Mouse (Mus musculus): ENCODE measurements around the gene Hoxa9. TPM values are rescaled to one million over a fixed set of nuclear protein-coding genes. Genes with fewer than 3 reads are reported as not detected.

Hoxa9 gene
- polyA plus RNA-seq, 1 experiment from 2014 or later = 0.13 TPM

DNA sequence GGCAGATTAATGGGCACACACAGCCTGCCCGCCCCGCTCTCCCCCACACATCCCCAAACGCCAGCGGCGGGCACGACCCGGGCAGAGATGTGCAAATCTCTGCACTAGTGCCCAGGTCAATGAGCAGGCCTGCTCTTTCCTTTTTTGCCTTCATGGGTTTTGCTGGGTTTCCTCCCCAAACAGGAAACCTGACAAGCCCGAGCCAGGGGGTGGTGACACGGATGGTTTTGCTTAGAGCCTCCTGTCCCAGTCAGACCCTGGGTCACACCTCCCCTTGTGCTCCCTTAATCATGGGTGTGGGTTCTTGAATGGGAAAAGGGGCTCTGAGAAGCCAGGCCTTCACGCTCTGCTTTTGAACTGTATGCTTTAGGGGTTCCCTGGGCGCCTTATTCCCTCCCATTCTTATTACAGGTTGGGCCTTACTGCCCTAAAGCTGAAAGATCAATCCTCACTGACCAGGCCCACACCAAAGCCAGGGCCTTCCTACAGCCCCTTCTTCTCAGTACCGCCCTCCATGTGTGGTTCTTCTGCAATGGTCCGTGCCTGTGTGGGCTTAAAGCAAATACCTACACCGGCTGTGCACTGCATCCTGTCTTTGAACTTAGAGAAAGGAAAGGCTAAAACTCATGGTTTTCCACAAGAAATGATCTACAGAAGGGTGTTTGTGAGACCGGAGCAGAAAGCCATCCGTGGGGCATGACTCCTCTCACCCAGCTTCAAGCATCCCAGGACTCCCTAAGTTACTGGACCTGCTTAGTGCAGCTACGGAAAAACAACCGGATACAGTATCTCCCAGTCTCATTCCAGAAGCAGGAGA is 21.8 kb downstream of the Hoxa9 start:
- Histone ChIP-seq H3K36me3 (ENCODE audit: control insufficient read depth, insufficient read depth) (no peaks in the 10 kb centered on the region), H3K4me3 (ENCODE audit: low read depth, low read length) (peak overlapping the region; percentile 12; the same call in 1 of the 2 replicates), H3K9me3 (replicated peaks; ENCODE audit: control insufficient read depth, low read length) (no peaks in the 10 kb centered on the region), H3K27ac (ENCODE audit: low read length) (no peak overlapping the region), H3K4me1 (ENCODE audit: control insufficient read depth, low read depth, low read length) (no peaks in the 10 kb centered on the region; the same call in none of the 2 replicates), H3K27me3 (ENCODE audit: control insufficient read depth, insufficient read depth, low read depth, low read length) (peaks cover 97% of the 10 kb centered on the region), H3K4me2 (ENCODE audit: low read depth, low read length) (peak overlapping the region; percentile 27), H3K9ac (ENCODE audit: low read depth, low read length) (no peak overlapping the region)
- ATAC-seq (ENCODE audit: low read depth) = no peak
- WGBS (ENCODE audit: insufficient replicate concordance) = 14% methylated on average over 16 of the region's 18 CpGs

GRCm38 (mm10) chr6:52208072-52208867 is 22.6 kb downstream of the Hoxa9 start, which contains the start of gene Hoxa6:
Gene Hoxa6, minus strand, starts transcription at chr6:52208722.
- ATAC-seq (ENCODE audit: low read depth) = no peak
- 5% methylated on average over 47 of the region's 47 CpGs for WGBS (ENCODE audit: insufficient replicate concordance)
- peak within 1 kb of the TSS; percentile 27 for H3K4me2 ChIP-seq (ENCODE audit: low read depth, low read length)

DNA sequence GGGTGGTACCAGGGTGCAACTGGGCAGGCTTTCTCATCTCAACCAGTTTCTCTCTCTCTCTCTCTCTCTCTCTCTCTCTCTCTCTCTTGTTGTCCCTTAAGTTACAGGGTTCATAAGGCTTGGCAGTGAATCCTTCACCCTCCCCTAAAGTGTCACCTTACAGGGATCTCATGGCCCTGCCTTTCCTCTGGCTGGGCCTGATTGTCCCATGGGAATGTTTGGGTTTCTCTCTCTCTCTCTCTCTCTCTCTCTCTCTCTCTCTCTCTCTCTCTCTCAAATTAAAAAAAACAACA is 23.3 kb downstream of the Hoxa9 start:
- no peak overlapping the region for H3K9ac ChIP-seq (ENCODE audit: low read depth, low read length)
- no peak overlapping the region for H3K4me3 ChIP-seq (ENCODE audit: low read depth, low read length)
- H3K36me3 ChIP-seq (ENCODE audit: control insufficient read depth, insufficient read depth) = no peaks in the 10 kb centered on the region
- H3K9me3 ChIP-seq (replicated peaks; ENCODE audit: control insufficient read depth, low read length) = no peaks in the 10 kb centered on the region
- ATAC-seq (ENCODE audit: low read depth) = no peak
- H3K27me3 ChIP-seq (ENCODE audit: control insufficient read depth, insufficient read depth, low read depth, low read length) = peaks cover 98% of the 10 kb centered on the region
- no peaks in the 10 kb centered on the region; the same call in 1 of the 2 replicates for H3K4me1 ChIP-seq (ENCODE audit: control insufficient read depth, low read depth, low read length)
- H3K4me2 ChIP-seq (ENCODE audit: low read depth, low read length) = no peak overlapping the region
- no peak overlapping the region for H3K27ac ChIP-seq (ENCODE audit: low read length)

More at GRCm38 (mm10) chr6:52208072-52208867, 22.6 kb downstream of the Hoxa9 start, which contains the start of gene Hoxa6:
- Histone ChIP-seq H3K9ac (ENCODE audit: low read depth, low read length) (no peak within 1 kb of the TSS), H3K27ac (ENCODE audit: low read length) (no peak within 1 kb of the TSS), H3K4me1 (ENCODE audit: control insufficient read depth, low read depth, low read length) (no peaks in the 10 kb centered on the region; the same call in none of the 2 replicates), H3K36me3 (ENCODE audit: control insufficient read depth, insufficient read depth) (no peaks in the 10 kb centered on the region), H3K27me3 (ENCODE audit: control insufficient read depth, insufficient read depth, low read depth, low read length) (peaks cover 98% of the 10 kb centered on the region), H3K9me3 (replicated peaks; ENCODE audit: control insufficient read depth, low read length) (no peaks in the 10 kb centered on the region), H3K4me3 (ENCODE audit: low read depth, low read length) (peak within 1 kb of the TSS; percentile 12; the same call in 1 of the 2 replicates)

DNA sequence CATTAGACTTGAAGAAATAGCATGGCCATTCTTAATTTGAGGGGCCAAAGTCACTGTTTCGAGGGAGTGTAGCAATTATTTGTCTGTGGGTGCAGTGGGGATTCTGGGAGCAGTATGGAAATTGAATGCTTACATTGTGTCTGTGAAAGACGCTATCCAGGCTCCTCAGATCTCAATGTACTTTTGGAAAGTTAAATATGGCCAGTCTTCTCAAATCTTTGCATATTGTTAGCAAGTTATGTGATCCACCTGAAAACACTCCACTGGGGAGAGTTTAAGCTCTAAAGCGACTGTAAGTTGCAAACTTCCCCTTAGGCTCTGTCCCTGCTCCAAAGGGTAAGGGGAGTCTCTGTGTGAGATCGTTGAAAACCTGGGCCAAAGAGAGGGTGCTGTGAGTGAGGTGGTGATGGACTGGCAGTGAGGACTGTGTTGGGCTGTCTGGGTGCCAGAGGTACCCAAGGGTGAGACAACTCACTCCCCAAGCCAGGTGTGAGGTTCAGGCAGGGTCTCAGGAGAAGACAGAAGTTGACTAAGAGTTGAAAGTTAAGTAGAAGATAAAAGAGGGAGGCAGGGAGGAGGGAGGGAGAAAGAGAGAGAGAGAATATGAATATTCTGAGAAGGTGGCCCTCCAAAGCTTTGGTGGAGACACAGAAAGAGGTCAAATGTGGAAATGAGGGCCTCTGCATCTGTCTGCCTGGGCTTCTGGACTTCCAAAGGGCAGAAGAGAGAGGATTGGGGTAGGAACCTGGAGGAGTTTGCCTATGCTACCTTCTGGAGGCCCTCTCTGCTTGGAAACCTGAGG is 23.8 kb downstream of the Hoxa9 start:
- Histone ChIP-seq H3K4me2 (ENCODE audit: low read depth, low read length) (no peak overlapping the region), H3K27me3 (ENCODE audit: control insufficient read depth, insufficient read depth, low read depth, low read length) (peaks cover 97% of the 10 kb centered on the region), H3K4me1 (ENCODE audit: control insufficient read depth, low read depth, low read length) (no peaks in the 10 kb centered on the region; the same call in 1 of the 2 replicates), H3K36me3 (ENCODE audit: control insufficient read depth, insufficient read depth) (no peaks in the 10 kb centered on the region), H3K9ac (ENCODE audit: low read depth, low read length) (no peak overlapping the region), H3K27ac (ENCODE audit: low read length) (no peak overlapping the region), H3K4me3 (ENCODE audit: low read depth, low read length) (no peak overlapping the region), H3K9me3 (replicated peaks; ENCODE audit: control insufficient read depth, low read length) (no peaks in the 10 kb centered on the region)
- WGBS (ENCODE audit: insufficient replicate concordance) = 30% methylated on average over 4 of the region's 4 CpGs
- no peak for ATAC-seq (ENCODE audit: low read depth)

- H3K9ac ChIP-seq (ENCODE audit: low read depth, low read length) = no peak overlapping the region
- no peaks in the 10 kb centered on the region for H3K9me3 ChIP-seq (replicated peaks; ENCODE audit: control insufficient read depth, low read length)
- H3K4me2 ChIP-seq (ENCODE audit: low read depth, low read length) = no peak overlapping the region
- 33% methylated on average over 54 of the region's 55 CpGs for WGBS (ENCODE audit: insufficient replicate concordance)
- no peak for ATAC-seq (ENCODE audit: low read depth)
- peaks cover 96% of the 10 kb centered on the region for H3K27me3 ChIP-seq (ENCODE audit: control insufficient read depth, insufficient read depth, low read depth, low read length)
- H3K36me3 ChIP-seq (ENCODE audit: control insufficient read depth, insufficient read depth) = no peaks in the 10 kb centered on the region
- no peaks in the 10 kb centered on the region for H3K4me1 ChIP-seq (ENCODE audit: control insufficient read depth, low read depth, low read length)
- H3K4me3 ChIP-seq (ENCODE audit: low read depth, low read length) = no peak overlapping the region
- H3K27ac ChIP-seq (ENCODE audit: low read length) = no peak overlapping the region
Observed at GRCm38 (mm10) chr6:52205638-52206621, 25.0 kb downstream of the Hoxa9 start.

DNA sequence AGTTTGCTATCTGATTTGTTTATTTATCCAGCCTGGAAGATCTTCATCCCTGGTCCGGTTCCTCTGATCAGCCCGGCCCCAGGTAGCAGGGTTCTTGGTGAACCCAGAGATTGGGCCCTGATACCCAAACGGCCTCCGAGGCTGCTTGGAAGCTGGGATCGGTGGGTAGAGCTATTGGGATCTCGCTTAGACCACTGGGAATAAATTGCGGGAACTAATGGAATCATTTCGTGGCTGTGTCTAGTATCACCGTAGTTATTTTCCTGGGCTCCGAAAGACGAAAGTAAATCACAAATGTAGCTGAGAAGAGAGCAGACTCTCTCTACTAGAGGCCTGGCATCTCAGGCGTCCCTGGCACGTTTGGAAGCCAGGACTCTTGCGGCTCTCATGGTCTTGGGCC is 25.7 kb downstream of the Hoxa9 start:
- WGBS (ENCODE audit: insufficient replicate concordance) = 36% methylated on average over 14 of the region's 14 CpGs
- no peaks in the 10 kb centered on the region for H3K9me3 ChIP-seq (replicated peaks; ENCODE audit: control insufficient read depth, low read length)
- H3K27me3 ChIP-seq (ENCODE audit: control insufficient read depth, insufficient read depth, low read depth, low read length) = peaks cover 96% of the 10 kb centered on the region
- H3K4me3 ChIP-seq (ENCODE audit: low read depth, low read length) = no peak overlapping the region
- no peaks in the 10 kb centered on the region for H3K36me3 ChIP-seq (ENCODE audit: control insufficient read depth, insufficient read depth)
- H3K9ac ChIP-seq (ENCODE audit: low read depth, low read length) = no peak overlapping the region
- H3K27ac ChIP-seq (ENCODE audit: low read length) = no peak overlapping the region
- H3K4me1 ChIP-seq (ENCODE audit: control insufficient read depth, low read depth, low read length) = no peaks in the 10 kb centered on the region
- no peak overlapping the region for H3K4me2 ChIP-seq (ENCODE audit: low read depth, low read length)
- no peak for ATAC-seq (ENCODE audit: low read depth)

DNA sequence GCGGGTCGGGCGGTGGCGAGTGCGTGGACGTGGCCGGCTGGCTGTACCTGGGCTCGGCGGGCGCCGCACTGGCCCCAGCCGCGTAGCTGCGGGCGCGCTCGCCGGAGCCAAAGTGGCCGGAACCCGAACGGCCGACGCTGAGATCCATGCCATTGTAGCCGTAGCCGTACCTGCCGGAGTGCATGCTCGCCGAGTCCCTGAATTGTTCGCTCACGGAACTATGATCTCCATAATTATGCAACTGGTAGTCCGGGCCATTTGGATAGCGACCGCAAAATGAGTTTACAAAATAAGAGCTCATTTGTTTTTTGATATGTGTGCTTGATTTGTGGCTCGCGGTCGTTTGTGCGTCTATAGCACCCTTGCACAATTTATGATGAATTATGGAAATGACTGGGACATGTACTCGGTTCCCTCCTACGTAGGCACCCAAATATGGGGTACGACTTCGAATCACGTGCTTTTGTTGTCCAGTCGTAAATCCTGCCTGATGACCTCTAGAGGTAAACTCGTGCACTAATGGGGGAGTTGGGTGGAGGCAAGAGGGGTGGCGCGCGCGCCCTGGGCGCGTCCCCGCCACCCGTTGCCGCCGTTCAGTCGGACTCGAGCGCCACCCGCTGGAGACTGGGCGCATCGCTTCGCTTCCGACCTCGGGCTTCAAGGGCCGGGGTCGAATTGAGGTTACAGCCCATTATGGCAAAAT is 26.7 kb downstream of the Hoxa9 start, which contains the start of gene Hoxa5:
Gene Hoxa5, minus strand, starts transcription at position 538 of the 703 bp plus-strand sequence.
- Histone ChIP-seq H3K4me1 (ENCODE audit: control insufficient read depth, low read depth, low read length) (no peaks in the 10 kb centered on the region), H3K27me3 (ENCODE audit: control insufficient read depth, insufficient read depth, low read depth, low read length) (peaks cover 95% of the 10 kb centered on the region), H3K4me2 (ENCODE audit: low read depth, low read length) (peak within 1 kb of the TSS; percentile 34), H3K9ac (ENCODE audit: low read depth, low read length) (0 out of 2 replicates have a peak within 1 kb of the TSS, but pooled peaks have one; percentile 24), H3K9me3 (replicated peaks; ENCODE audit: control insufficient read depth, low read length) (no peaks in the 10 kb centered on the region), H3K36me3 (ENCODE audit: control insufficient read depth, insufficient read depth) (no peaks in the 10 kb centered on the region), H3K27ac (ENCODE audit: low read length) (no peak within 1 kb of the TSS), H3K4me3 (ENCODE audit: low read depth, low read length) (peak within 1 kb of the TSS; percentile 48)
- peak; percentile 62 for ATAC-seq (ENCODE audit: low read depth)
- WGBS (ENCODE audit: insufficient replicate concordance) = under 1% methylated on average over 65 of the region's 65 CpGs

Measured in liver, embryonic 16.5 days (tissue).